Mouse (Mus musculus): ENCODE data around the gene Amph. TPM values are rescaled to one million over a fixed set of nuclear protein-coding genes. Genes with fewer than 3 reads are reported as not detected.
"Not testable (repeated sequence)": the region's sequence is repeated elsewhere in the genome, so short reads cannot be mapped to it uniquely, and the experiment has no call there.

The Amph gene
- polyA plus RNA-seq (2015; fragmentation: Nextera tagmentation; extraction: Ambion mirVana) = 1.4 and 1.5 TPM in 2 replicates

DNA sequence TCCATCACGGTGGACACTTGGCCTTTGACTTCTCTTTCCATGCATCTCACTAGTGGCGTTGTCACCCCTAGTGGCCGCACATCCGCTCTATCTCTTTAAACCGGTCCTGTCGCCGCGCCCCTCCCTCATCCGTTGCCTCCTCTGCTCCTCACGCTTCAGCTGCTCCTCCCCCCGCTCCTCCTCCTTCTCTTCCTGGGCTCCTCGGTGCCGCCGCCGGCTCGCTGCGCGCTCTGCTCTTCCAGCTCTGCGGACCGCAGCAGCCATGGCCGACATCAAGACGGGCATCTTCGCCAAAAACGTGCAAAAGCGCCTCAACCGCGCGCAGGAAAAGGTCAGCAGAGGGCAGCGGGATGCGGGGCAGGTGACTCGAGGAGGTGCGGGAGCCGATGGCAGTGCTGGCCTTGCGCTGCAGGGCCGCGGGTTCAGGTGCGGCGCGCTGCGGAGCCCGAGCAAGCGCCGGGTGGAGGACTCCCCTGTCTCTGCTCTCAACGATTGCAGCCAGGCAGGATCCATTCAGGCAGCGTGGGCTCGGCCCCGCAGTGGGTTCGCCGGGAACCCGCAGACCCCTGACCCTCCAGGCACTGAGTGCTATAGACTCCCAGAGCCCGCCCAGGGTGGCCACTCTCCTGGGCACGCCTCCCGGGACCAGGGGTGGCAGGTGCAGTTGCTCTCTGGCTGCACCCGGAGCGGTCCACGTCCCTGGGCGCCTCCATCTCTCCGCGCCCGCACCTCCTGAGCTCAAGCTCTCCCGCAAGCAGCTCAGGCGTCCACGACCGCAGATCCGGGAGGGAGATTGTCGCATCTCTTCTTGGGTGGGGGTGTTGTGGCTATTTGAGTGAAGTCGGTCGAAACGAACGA lies at the start of gene Amph:
Gene Amph, plus strand, starts transcription at position 35 of the 858 bp plus-strand sequence.
- peaks cover 35% of the 10 kb centered on the region for H3K27me3 ChIP-seq
- ATAC-seq (ENCODE audit: insufficient number of reproducible peaks, insufficient read depth, low FRiP score, low TSS enrichment, low read depth) = peak; percentile 79
- WGBS = under 1% methylated on average over 70 of the region's 70 CpGs
- no peak within 1 kb of the TSS for H3K27ac ChIP-seq
- H3K9ac ChIP-seq = peak within 1 kb of the TSS; percentile 74
- peak within 1 kb of the TSS; percentile 97 for H3K4me2 ChIP-seq
- no peaks in the 10 kb centered on the region for H3K9me3 ChIP-seq
- no peaks in the 10 kb centered on the region for H3K36me3 ChIP-seq
- H3K4me1 ChIP-seq = peaks cover 11% of the 10 kb centered on the region
- H3K4me3 ChIP-seq = peak within 1 kb of the TSS; percentile 69

DNA sequence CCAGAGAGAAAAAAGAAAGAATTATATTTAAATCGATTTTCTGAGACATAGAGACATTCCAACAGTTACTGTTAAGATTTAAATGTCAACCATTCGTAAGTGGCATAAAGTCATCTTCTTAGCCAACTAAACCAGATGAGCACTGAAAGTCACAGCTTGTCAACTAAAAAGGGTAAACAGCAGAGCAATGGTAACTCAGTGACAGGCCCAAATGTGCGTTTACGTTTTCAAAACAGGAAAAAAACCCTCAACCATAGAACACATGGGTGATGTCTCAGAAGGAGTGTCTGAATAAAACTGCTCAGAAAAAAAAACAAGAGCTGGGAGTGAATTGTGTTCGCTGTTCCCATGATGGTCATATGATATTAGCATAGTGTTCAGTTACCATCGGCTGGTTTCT lies 44.4 kb upstream of the Amph start:
- H3K36me3 ChIP-seq = no peaks in the 10 kb centered on the region
- ATAC-seq (ENCODE audit: insufficient number of reproducible peaks, insufficient read depth, low FRiP score, low TSS enrichment, low read depth) = no peak
- H3K4me3 ChIP-seq = no peak overlapping the region
- H3K9me3 ChIP-seq = no peaks in the 10 kb centered on the region
- H3K4me2 ChIP-seq = no peak overlapping the region
- no peaks in the 10 kb centered on the region for H3K4me1 ChIP-seq
- H3K9ac ChIP-seq = no peak overlapping the region
- H3K27ac ChIP-seq = no peak overlapping the region
- H3K27me3 ChIP-seq = no peaks in the 10 kb centered on the region
- WGBS = 82% methylated on average over 6 of the region's 6 CpGs

DNA sequence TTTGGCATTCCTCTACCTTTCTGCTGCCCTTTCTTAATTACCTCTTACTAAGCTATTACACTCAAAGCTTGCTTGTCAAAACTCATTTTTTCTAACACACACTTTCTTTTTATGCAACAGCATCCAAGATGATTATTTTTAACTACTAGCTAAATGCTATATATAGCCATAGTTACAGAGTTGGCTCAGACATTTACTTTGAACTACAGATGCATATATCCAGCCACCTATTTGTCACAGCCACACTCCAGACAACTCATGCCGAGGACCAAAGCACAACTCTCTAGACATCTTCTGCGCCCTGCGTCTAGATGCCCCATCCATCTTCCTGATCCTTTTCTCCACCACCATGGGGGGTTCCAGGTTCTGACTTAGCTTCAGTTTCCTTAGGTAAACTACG lies 33.2 kb upstream of the Amph start:
- Histone ChIP-seq H3K36me3 (no peaks in the 10 kb centered on the region), H3K9ac (no peak overlapping the region), H3K27ac (no peak overlapping the region), H3K27me3 (no peaks in the 10 kb centered on the region), H3K4me2 (no peak overlapping the region), H3K4me1 (no peaks in the 10 kb centered on the region), H3K4me3 (no peak overlapping the region), H3K9me3 (no peaks in the 10 kb centered on the region)
- ATAC-seq (ENCODE audit: insufficient number of reproducible peaks, insufficient read depth, low FRiP score, low TSS enrichment, low read depth) = no peak
- 87% methylated on average over 4 of the region's 4 CpGs for WGBS

DNA sequence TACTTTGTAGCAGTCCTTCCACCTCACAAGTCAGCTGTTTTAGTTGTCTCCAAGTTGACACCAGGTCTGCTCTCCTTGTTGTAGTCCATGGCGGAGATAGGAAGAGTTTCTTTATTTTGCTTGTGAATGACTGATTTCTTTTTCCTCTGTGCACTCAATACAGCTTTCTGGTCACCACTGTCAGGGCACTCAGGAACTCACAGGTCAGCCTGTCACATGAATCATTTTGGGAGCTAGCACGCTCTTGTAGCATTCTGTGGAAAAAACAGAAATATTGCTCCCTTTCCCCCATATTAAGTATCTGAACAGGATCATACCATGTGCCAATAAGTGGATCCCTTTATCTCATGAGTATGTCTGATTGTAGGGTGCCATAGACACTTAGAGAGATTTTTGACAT lies 14.8 kb upstream of the Amph start:
- not testable (repeated sequence) for H3K4me3 ChIP-seq; H3K27ac ChIP-seq; H3K9ac ChIP-seq; H3K9me3 ChIP-seq; H3K4me2 ChIP-seq; ATAC-seq (ENCODE audit: insufficient number of reproducible peaks, insufficient read depth, low FRiP score, low TSS enrichment, low read depth); H3K36me3 ChIP-seq; H3K27me3 ChIP-seq; H3K4me1 ChIP-seq
- 79% methylated on average over 1 of the region's 2 CpGs for WGBS

DNA sequence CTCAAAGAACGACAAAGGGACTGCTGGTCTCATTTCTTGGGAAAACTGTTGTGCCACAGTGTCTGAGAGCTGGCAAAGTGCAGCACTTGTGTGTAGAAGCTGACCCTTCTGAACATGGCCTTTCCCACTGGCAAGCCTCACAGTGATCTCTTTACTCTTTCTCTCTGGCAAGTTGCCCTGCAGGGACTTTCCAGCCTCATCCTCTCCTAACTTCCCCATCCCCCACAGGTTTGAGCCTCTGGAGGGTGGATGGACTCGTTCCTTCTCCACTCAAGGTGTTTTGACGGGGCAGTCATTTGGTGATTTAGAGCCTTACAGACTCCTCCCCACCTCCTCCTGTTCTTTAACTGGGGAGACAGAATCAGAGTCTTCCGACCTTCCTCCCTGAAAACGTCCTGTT lies 319 bp upstream of the Amph start:
- no peak overlapping the region for H3K27ac ChIP-seq
- H3K4me3 ChIP-seq = peak overlapping the region; percentile 69
- H3K4me1 ChIP-seq = peaks cover 11% of the 10 kb centered on the region
- no peaks in the 10 kb centered on the region for H3K9me3 ChIP-seq
- no peaks in the 10 kb centered on the region for H3K36me3 ChIP-seq
- WGBS = 17% methylated on average over 5 of the region's 5 CpGs
- peaks cover 35% of the 10 kb centered on the region for H3K27me3 ChIP-seq
- no peak for ATAC-seq (ENCODE audit: insufficient number of reproducible peaks, insufficient read depth, low FRiP score, low TSS enrichment, low read depth)
- H3K4me2 ChIP-seq = peak overlapping the region; percentile 97
- H3K9ac ChIP-seq = peak overlapping the region; percentile 74; the same call in 1 of the 2 replicates

DNA sequence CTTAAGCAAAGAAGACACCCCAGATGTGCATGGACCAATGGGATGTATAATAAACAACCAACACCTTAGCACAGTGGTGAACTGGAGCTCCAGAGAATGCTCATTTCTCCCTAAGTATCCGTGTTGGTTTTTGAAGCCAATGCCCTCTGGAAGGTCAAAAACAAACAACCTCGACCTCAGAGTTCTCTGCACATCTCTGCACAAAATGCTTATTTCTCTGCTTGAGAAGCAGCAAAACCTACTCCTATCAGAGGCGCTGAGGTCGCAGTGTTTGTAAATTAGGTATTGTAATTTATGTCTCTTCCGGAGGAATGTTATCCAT lies 985 bp downstream of the Amph start:
- WGBS = 10% methylated on average over 5 of the region's 5 CpGs
- H3K4me1 ChIP-seq = peaks cover 11% of the 10 kb centered on the region
- ATAC-seq (ENCODE audit: insufficient number of reproducible peaks, insufficient read depth, low FRiP score, low TSS enrichment, low read depth) = no peak

DNA sequence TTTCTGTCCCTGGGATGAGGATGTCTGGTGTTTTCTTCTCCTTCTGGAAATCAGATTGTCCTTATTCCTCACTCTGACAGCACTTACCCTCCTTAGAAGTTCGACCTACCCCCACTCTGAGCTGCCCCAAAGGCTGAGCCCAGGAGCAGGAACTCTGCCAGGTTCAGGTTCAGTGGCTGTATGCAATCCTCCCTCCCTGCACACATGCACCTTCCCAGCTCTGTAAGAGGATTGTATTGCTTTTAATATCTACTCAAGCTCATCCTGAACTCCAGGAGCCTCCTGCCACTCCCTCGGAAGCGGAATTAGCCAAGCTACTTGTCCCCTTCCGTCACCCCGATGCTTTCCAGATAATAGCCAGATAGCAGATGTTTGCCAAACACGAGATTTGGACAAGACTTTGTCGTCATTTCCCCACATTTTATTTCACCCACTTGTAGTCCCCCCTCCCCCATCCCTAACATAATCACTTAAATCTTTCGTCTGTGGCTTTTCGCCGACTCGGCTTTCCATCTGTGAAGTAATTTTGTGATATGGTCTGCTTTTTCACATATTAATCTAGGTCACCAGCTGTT lies 1.7 kb downstream of the Amph start:
- peaks cover 35% of the 10 kb centered on the region for H3K27me3 ChIP-seq
- no peaks in the 10 kb centered on the region for H3K9me3 ChIP-seq
- no peak overlapping the region for H3K9ac ChIP-seq
- peaks cover 11% of the 10 kb centered on the region for H3K4me1 ChIP-seq
- WGBS = 45% methylated on average over 11 of the region's 11 CpGs
- no peak overlapping the region for H3K4me3 ChIP-seq
- no peak for ATAC-seq (ENCODE audit: insufficient number of reproducible peaks, insufficient read depth, low FRiP score, low TSS enrichment, low read depth)
- H3K27ac ChIP-seq = no peak overlapping the region
- H3K36me3 ChIP-seq = no peaks in the 10 kb centered on the region
- peak overlapping the region; percentile 97; the same call in 1 of the 2 replicates for H3K4me2 ChIP-seq

More for the DNA sequence above, 985 bp downstream of the Amph start:
- peak overlapping the region; percentile 69 for H3K4me3 ChIP-seq
- H3K27ac ChIP-seq = no peak overlapping the region
- H3K9ac ChIP-seq = no peak overlapping the region
- H3K9me3 ChIP-seq = no peaks in the 10 kb centered on the region
- peak overlapping the region; percentile 97 for H3K4me2 ChIP-seq
- peaks cover 35% of the 10 kb centered on the region for H3K27me3 ChIP-seq
- H3K36me3 ChIP-seq = no peaks in the 10 kb centered on the region

DNA sequence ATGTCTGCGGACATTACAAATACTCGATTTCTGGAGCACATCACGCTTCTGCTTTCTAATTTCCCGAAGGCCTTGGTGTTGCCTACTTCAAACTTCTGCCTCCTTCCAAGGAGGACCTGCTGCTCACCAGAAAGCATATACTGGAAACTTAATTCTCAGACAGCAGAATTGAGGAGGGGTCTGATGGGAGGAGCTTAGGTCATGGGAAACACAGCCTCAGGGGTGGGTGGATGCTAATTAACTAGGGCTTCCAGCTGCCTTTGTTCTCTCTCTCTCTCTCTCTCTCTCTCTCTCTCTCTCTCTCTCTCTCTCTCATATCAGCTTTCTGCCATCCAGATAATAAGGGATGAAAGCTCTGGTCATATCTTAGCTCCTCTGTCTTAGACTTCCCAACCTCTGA lies 5.6 kb downstream of the Amph start:
- ATAC-seq (ENCODE audit: insufficient number of reproducible peaks, insufficient read depth, low FRiP score, low TSS enrichment, low read depth) = no peak
- no peak overlapping the region for H3K4me3 ChIP-seq
- 74% methylated on average over 4 of the region's 4 CpGs for WGBS

DNA sequence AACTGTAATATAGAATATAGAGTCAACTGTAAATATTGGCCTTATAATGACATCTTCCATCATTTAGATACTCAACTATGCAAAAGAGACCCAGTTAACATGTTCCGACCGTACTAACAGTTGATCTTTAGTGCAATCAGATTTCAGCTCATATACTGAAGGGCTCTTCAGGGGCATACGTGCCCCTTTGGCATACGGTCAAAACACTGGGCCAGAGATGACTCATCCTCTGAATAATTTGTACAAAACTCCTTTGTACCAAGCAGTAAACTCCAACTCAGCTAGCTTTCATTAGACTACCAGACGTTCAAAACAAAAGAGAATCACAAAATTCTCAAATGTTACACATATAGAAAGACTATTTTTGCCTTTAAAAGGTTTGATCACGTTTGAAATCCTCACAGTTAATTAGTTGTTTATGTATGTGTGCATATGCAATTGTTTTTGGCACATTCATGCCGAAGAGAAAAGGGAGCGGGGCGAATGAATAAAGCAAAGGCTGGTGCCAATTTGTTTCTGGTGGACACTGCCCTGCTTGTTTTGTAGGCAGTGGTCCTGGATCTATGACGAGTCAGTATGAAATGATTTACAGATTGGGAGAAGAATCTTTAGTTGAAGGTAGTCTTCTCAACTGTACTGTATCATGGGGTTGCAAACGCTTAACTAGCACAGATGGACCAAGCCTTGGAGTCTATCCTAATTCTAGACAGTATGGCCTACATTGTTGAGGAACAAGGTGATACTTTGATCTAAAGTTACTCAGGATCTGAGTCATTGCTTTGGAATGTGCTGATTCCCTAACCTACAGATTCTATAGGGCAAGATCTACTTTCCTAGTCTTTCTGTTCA lies 8.3 kb downstream of the Amph start:
- no peak overlapping the region for H3K9ac ChIP-seq
- ATAC-seq (ENCODE audit: insufficient number of reproducible peaks, insufficient read depth, low FRiP score, low TSS enrichment, low read depth) = no peak

More for the DNA sequence above, 5.6 kb downstream of the Amph start:
- H3K27ac ChIP-seq = no peak overlapping the region
- no peak overlapping the region for H3K4me2 ChIP-seq
- H3K9me3 ChIP-seq = no peaks in the 10 kb centered on the region
- H3K36me3 ChIP-seq = no peaks in the 10 kb centered on the region
- peaks cover 5% of the 10 kb centered on the region for H3K4me1 ChIP-seq
- peaks cover 17% of the 10 kb centered on the region for H3K27me3 ChIP-seq
- H3K9ac ChIP-seq = no peak overlapping the region

DNA sequence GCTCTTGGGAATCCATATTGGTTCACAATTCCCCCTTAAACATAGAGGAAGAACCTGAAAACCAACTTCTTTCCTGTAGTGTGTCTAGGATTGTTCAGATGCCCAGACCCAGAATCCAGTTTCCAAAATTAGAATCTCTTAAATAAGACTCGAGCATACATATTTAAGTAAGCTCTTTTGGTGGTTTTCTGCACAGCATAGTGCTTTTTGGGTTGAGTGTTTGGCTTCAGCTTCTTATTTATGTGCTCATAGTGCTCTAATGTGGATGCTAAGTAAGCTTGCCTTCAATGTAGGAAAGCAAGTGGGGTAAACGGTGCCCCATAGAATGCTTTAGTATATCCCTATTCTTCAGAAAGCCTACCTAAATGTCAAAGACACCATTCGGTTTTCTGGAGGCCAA lies 9.0 kb downstream of the Amph start:
- Histone ChIP-seq H3K27me3 (no peaks in the 10 kb centered on the region), H3K9ac (no peak overlapping the region), H3K4me2 (no peak overlapping the region), H3K4me1 (no peaks in the 10 kb centered on the region), H3K36me3 (no peaks in the 10 kb centered on the region), H3K9me3 (no peaks in the 10 kb centered on the region), H3K4me3 (no peak overlapping the region), H3K27ac (no peak overlapping the region)
- no peak for ATAC-seq (ENCODE audit: insufficient number of reproducible peaks, insufficient read depth, low FRiP score, low TSS enrichment, low read depth)
- WGBS = 81% methylated on average over 3 of the region's 3 CpGs

More for the DNA sequence above, 8.3 kb downstream of the Amph start:
- Histone ChIP-seq H3K4me3 (no peak overlapping the region), H3K27ac (no peak overlapping the region), H3K27me3 (no peaks in the 10 kb centered on the region), H3K36me3 (no peaks in the 10 kb centered on the region), H3K4me1 (no peaks in the 10 kb centered on the region), H3K9me3 (no peaks in the 10 kb centered on the region), H3K4me2 (no peak overlapping the region)
- WGBS = 86% methylated on average over 11 of the region's 11 CpGs

DNA sequence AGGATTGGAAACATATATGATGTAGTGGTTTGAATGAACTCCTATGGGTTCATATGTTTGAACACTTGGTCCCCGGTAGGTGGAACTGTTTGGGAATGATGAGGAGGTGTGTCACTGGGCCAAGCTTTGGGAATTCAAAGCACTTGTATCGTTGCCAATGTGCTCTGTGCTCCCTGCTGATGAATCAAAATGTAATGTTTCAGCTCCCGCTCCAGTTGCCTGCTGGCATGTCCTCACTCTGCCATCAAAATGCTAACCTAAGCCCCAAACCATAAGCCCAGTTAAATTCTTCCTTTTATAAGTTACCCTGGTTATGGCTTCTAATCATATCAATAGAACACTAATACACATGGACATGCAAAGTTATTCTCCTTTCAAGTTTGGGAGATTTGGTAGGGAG lies 24.6 kb downstream of the Amph start:
- H3K27me3 ChIP-seq = no peaks in the 10 kb centered on the region
- H3K4me1 ChIP-seq = no peaks in the 10 kb centered on the region
- WGBS = 87% methylated on average over 3 of the region's 3 CpGs
- no peaks in the 10 kb centered on the region for H3K9me3 ChIP-seq
- H3K4me3 ChIP-seq = no peak overlapping the region
- H3K9ac ChIP-seq = no peak overlapping the region
- H3K4me2 ChIP-seq = no peak overlapping the region
- ATAC-seq (ENCODE audit: insufficient number of reproducible peaks, insufficient read depth, low FRiP score, low TSS enrichment, low read depth) = no peak
- H3K27ac ChIP-seq = no peak overlapping the region
- no peaks in the 10 kb centered on the region for H3K36me3 ChIP-seq
